Mouse (Mus musculus) ovary, postnatal 10 days (tissue): ENCODE measurements around the gene Cyp2c54.
"Not testable (repeated sequence)": the region's sequence is repeated elsewhere in the genome, so short reads cannot be mapped to it uniquely, and the experiment has no call there.

Experiments
- DNase-seq: peaks from one replicate; pipeline ENCODE4 v3.0.0; 2022; ENCODE audit warnings: low spot score

Cyp2c54 gene

GRCm38 (mm10) chr19:40073701-40074100 lies at the start of gene Cyp2c54:
TSS of gene Cyp2c54 (minus strand) at chr19:40073827.
- no peak for DNase-seq

GRCm38 (mm10) chr19:40119624-40120023 lies 46.0 kb upstream of the Cyp2c54 start:
- DNase-seq, result not testable (repeated sequence)

- no peak for DNase-seq
Measured at GRCm38 (mm10) chr19:40091111-40091510, 17.5 kb upstream of the Cyp2c54 start.

GRCm38 (mm10) chr19:40089421-40089820 lies 15.8 kb upstream of the Cyp2c54 start, which contains the start of gene Cyp2c50:
TSS of gene Cyp2c50 (plus strand) at chr19:40089688.
- DNase-seq, result not testable (repeated sequence)

- DNase-seq, result no peak
Measured at GRCm38 (mm10) chr19:40088381-40088780, 14.8 kb upstream of the Cyp2c54 start.

GRCm38 (mm10) chr19:39992140-39992539 lies 81.5 kb downstream of the Cyp2c54 start, which contains the start of gene Cyp2c37:
TSS of gene Cyp2c37 (plus strand) at chr19:39992424.
- not testable (repeated sequence) for DNase-seq

- no peak for DNase-seq
Measured at GRCm38 (mm10) chr19:39989471-39989870, 84.2 kb downstream of the Cyp2c54 start.
